Mouse (Mus musculus) intestine, embryonic 15.5 days (tissue): Measurements from ENCODE around the gene Sirpb1c. TPM values are rescaled to one million over a fixed set of nuclear protein-coding genes. Genes with fewer than 3 reads are reported as not detected.
"Not testable (repeated sequence)": the region's sequence is repeated elsewhere in the genome, so short reads cannot be mapped to it uniquely, and the experiment has no call there.

ENCODE experiments used
- ATAC-seq: fragments of 200-750 bp; cut with Nextera tagmentation; 2 replicates; pipeline ENCODE4 v1.8.0; 2017; ENCODE audit warnings: moderate TSS enrichment, moderate library complexity
- H3K27ac ChIP-seq: fragments of 300-500 bp; sonication (generic); 2 replicates; pipeline ENCODE4 v1.5.1; 2015; ENCODE audit warnings: mild to moderate bottlenecking, inconsistent platforms
- H3K27me3 ChIP-seq: fragments of 300-500 bp; sonication (generic); replicated peaks from 2 replicates; pipeline ENCODE4 v1.6.1; 2015; ENCODE audit warnings: inconsistent platforms
- H3K36me3 ChIP-seq: fragments of 300-500 bp; sonication (generic); 2 replicates; pipeline ENCODE4 v1.6.1; 2015; ENCODE audit warnings: inconsistent platforms
- H3K4me1 ChIP-seq: fragments of 300-500 bp; sonication (generic); replicated peaks from 2 replicates; pipeline ENCODE4 v1.6.1; 2015; ENCODE audit warnings: inconsistent platforms
- H3K4me2 ChIP-seq: fragments of 300-500 bp; sonication (generic); replicated peaks from 2 replicates; pipeline ENCODE4 v1.6.1; 2015; ENCODE audit warnings: mild to moderate bottlenecking, inconsistent platforms
- H3K4me3 ChIP-seq: fragments of 300-500 bp; sonication (generic); replicated peaks from 2 replicates; pipeline ENCODE4 v1.5.1; 2015; ENCODE audit warnings: inconsistent platforms
- H3K9ac ChIP-seq: fragments of 300-500 bp; sonication (generic); 2 replicates; pipeline ENCODE4 v1.6.1; 2015; ENCODE audit warnings: inconsistent platforms
- H3K9me3 ChIP-seq: fragments of 300-500 bp; sonication (generic); 2 replicates; pipeline ENCODE4 v1.6.1; 2016; ENCODE audit warnings: inconsistent platforms
- WGBS: fragments of 180-500 bp; shearing (Covaris S2); methylation state at CpG from one replicate; pipeline ENCODE4 v1.1.7; 2015; 5-methylcytosine and 5-hydroxymethylcytosine counted together
- polyA plus RNA-seq: library from polyadenylated mRNA; unstranded; fragments of >200 nt; fragmentation: Nextera tagmentation; extraction: Ambion mirVana; gene quantifications from 2 replicates; pipeline ENCODE4 v1.2.1, GENCODE M21; 2015

Gene Sirpb1c
- 0.33 and 0.68 TPM in 2 replicates for polyA plus RNA-seq

DNA sequence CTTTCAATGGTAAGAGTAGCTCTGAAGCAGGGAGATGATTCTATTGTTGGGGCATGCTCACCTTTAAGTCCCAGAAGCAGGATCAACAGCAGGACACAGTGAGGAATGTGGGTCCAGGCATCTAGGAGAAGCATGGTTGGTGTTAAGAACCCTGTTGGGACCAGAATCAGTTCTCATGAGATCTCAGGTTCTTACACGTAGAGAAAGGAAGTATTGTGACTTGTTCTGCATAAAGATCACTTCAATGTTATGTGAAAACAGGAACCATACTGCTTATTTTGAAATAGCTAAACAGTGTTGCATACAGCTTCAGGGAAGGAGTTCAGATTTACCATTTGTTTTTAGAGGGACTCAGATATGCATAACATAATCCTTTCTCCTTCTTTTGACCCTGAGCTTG lies at the start of gene Sirpb1c:
TSS of gene Sirpb1c (minus strand) at position 249 of the 400 bp plus-strand sequence.
- H3K4me3 ChIP-seq, H3K9me3 ChIP-seq, H3K27ac ChIP-seq, H3K27me3 ChIP-seq, H3K9ac ChIP-seq, H3K36me3 ChIP-seq, ATAC-seq, H3K4me2 ChIP-seq, H3K4me1 ChIP-seq: not testable (repeated sequence)
- 68% methylated on average over 1 of the region's 1 CpGs for WGBS

GRCm38 (mm10) chr3:15886380-15886779 lies 38.1 kb upstream of the Sirpb1c start:
- no peak for ATAC-seq

GRCm38 (mm10) chr3:15855773-15856172 lies 7.4 kb upstream of the Sirpb1c start:
- not testable (repeated sequence) for H3K27me3 ChIP-seq, H3K27ac ChIP-seq, H3K4me1 ChIP-seq, H3K9ac ChIP-seq, H3K4me2 ChIP-seq, ATAC-seq, H3K36me3 ChIP-seq, H3K4me3 ChIP-seq, H3K9me3 ChIP-seq

More at GRCm38 (mm10) chr3:15886380-15886779, 38.1 kb upstream of the Sirpb1c start:
- 95% methylated on average over 3 of the region's 3 CpGs for WGBS
- no peak overlapping the region for H3K27ac ChIP-seq
- H3K36me3 ChIP-seq, result no peaks in the 10 kb centered on the region
- no peak overlapping the region for H3K4me3 ChIP-seq
- no peaks in the 10 kb centered on the region for H3K9me3 ChIP-seq
- H3K4me1 ChIP-seq, result no peaks in the 10 kb centered on the region
- no peaks in the 10 kb centered on the region for H3K27me3 ChIP-seq
- no peak overlapping the region for H3K4me2 ChIP-seq
- no peak overlapping the region for H3K9ac ChIP-seq

- no peak for ATAC-seq
- H3K4me1 ChIP-seq, result no peaks in the 10 kb centered on the region
- WGBS, result 89% methylated on average over 1 of the region's 1 CpGs
Measured at GRCm38 (mm10) chr3:15849922-15850321, 1.6 kb upstream of the Sirpb1c start.

GRCm38 (mm10) chr3:15847332-15848047 lies 838 bp downstream of the Sirpb1c start:
- WGBS, result 79% methylated on average over 3 of the region's 3 CpGs
- H3K27ac ChIP-seq, result no peak overlapping the region
- no peaks in the 10 kb centered on the region; the same call in 1 of the 2 replicates for H3K9me3 ChIP-seq
- no peaks in the 10 kb centered on the region for H3K4me1 ChIP-seq
- H3K4me3 ChIP-seq, result no peak overlapping the region
- no peaks in the 10 kb centered on the region for H3K27me3 ChIP-seq
- H3K4me2 ChIP-seq, result no peak overlapping the region
- no peak for ATAC-seq
- no peak overlapping the region for H3K9ac ChIP-seq
- no peaks in the 10 kb centered on the region for H3K36me3 ChIP-seq

More at GRCm38 (mm10) chr3:15849922-15850321, 1.6 kb upstream of the Sirpb1c start:
- Histone ChIP-seq H3K9me3 (no peaks in the 10 kb centered on the region; the same call in 1 of the 2 replicates), H3K36me3 (no peaks in the 10 kb centered on the region), H3K4me2 (no peak overlapping the region), H3K9ac (no peak overlapping the region), H3K27me3 (no peaks in the 10 kb centered on the region), H3K27ac (no peak overlapping the region), H3K4me3 (no peak overlapping the region)

GRCm38 (mm10) chr3:15773642-15774041 lies 74.7 kb downstream of the Sirpb1c start:
- H3K9me3 ChIP-seq, ATAC-seq, H3K27ac ChIP-seq, H3K4me3 ChIP-seq, H3K9ac ChIP-seq, H3K27me3 ChIP-seq, H3K36me3 ChIP-seq, H3K4me1 ChIP-seq, H3K4me2 ChIP-seq: not testable (repeated sequence)
- WGBS, result 72% methylated on average over 2 of the region's 2 CpGs

Other genes with a start within 250 kb of the Sirpb1c start
- 0.30 and 0.46 TPM in 2 replicates for gene Gm5150, start 157.9 kb upstream of the Sirpb1c start, polyA plus RNA-seq